Mouse (Mus musculus) lung, embryonic 15.5 days (tissue): ENCODE measurements around the gene Mccc1. TPM values are rescaled to one million over a fixed set of nuclear protein-coding genes. Genes with fewer than 3 reads are reported as not detected.

Source experiments
- ATAC-seq: fragments of 200-750 bp; cut with Nextera tagmentation; 2 replicates; pipeline ENCODE4 v1.8.0; 2017; ENCODE audit warnings: moderate number of reproducible peaks, borderline replicate concordance; ENCODE audit not compliant: low FRiP score, low TSS enrichment; ENCODE audit errors: extremely low read depth
- H3K27ac ChIP-seq: fragments of 300-500 bp; sonication (generic); 2 replicates; pipeline ENCODE4 v1.5.1; 2015; ENCODE audit warnings: moderate library complexity, mild to moderate bottlenecking, inconsistent platforms
- H3K27me3 ChIP-seq: fragments of 300-500 bp; sonication (generic); 2 replicates; pipeline ENCODE4 v1.6.1; 2015; ENCODE audit warnings: inconsistent platforms
- H3K36me3 ChIP-seq: fragments of 300-500 bp; sonication (generic); 2 replicates; pipeline ENCODE4 v1.6.1; 2015; ENCODE audit warnings: inconsistent platforms
- H3K4me1 ChIP-seq: fragments of 300-500 bp; sonication (generic); 2 replicates; pipeline ENCODE4 v1.6.1; 2015; ENCODE audit warnings: inconsistent platforms
- H3K4me2 ChIP-seq: fragments of 300-500 bp; sonication (generic); 2 replicates; pipeline ENCODE4 v1.6.1; 2015; ENCODE audit warnings: inconsistent platforms, mild to moderate bottlenecking, moderate library complexity
- H3K4me3 ChIP-seq: fragments of 300-500 bp; sonication (generic); 2 replicates; pipeline ENCODE4 v1.5.1; 2015; ENCODE audit warnings: mild to moderate bottlenecking, inconsistent platforms
- H3K9ac ChIP-seq: fragments of 300-500 bp; sonication (generic); 2 replicates; pipeline ENCODE4 v1.6.1; 2015; ENCODE audit warnings: inconsistent platforms
- H3K9me3 ChIP-seq: fragments of 300-500 bp; sonication (generic); 2 replicates; pipeline ENCODE4 v1.6.1; 2016; ENCODE audit warnings: inconsistent platforms
- WGBS: fragments of 180-500 bp; shearing (Covaris S2); methylation state at CpG from one replicate; pipeline ENCODE4 v1.1.7; 2015; 5-methylcytosine and 5-hydroxymethylcytosine counted together
- polyA plus RNA-seq: library from polyadenylated mRNA; unstranded; fragments of >200 nt; fragmentation: Nextera tagmentation; extraction: Ambion mirVana; gene quantifications from 2 replicates; pipeline ENCODE4 v1.2.1, GENCODE M21; 2015

Mccc1 gene
- polyA plus RNA-seq, 1 experiment from 2014 or later, result 36.7 TPM

GRCm38 (mm10) chr3:35963401-35963800, 37.1 kb downstream of the Mccc1 start:
- WGBS, result 90% methylated on average over 4 of the region's 4 CpGs
- Histone ChIP-seq H3K4me3 (no peak overlapping the region), H3K27ac (no peak overlapping the region), H3K4me2 (no peak overlapping the region), H3K9ac (no peak overlapping the region), H3K27me3 (no peaks in the 10 kb centered on the region), H3K4me1 (no peaks in the 10 kb centered on the region), H3K36me3 (peaks cover 12% of the 10 kb centered on the region), H3K9me3 (no peaks in the 10 kb centered on the region)
- ATAC-seq, result no peak

GRCm38 (mm10) chr3:35962967-35963366, 37.5 kb downstream of the Mccc1 start:
- Histone ChIP-seq H3K9me3 (no peaks in the 10 kb centered on the region), H3K36me3 (peaks cover 12% of the 10 kb centered on the region), H3K27me3 (no peaks in the 10 kb centered on the region), H3K4me1 (no peaks in the 10 kb centered on the region), H3K27ac (no peak overlapping the region), H3K4me2 (no peak overlapping the region), H3K9ac (no peak overlapping the region), H3K4me3 (no peak overlapping the region)
- WGBS, result 86% methylated on average over 5 of the region's 5 CpGs
- ATAC-seq, result no peak

- H3K9ac ChIP-seq, result no peak overlapping the region
- ATAC-seq, result no peak
- H3K9me3 ChIP-seq, result no peaks in the 10 kb centered on the region
- no peaks in the 10 kb centered on the region for H3K4me1 ChIP-seq
- H3K4me3 ChIP-seq, result no peak overlapping the region
- no peak overlapping the region for H3K27ac ChIP-seq
- no peaks in the 10 kb centered on the region for H3K36me3 ChIP-seq
- no peaks in the 10 kb centered on the region for H3K27me3 ChIP-seq
- 90% methylated on average over 3 of the region's 3 CpGs for WGBS
- H3K4me2 ChIP-seq, result no peak overlapping the region
Observed at GRCm38 (mm10) chr3:35957230-35957629, 43.2 kb downstream of the Mccc1 start.

- no peaks in the 10 kb centered on the region for H3K27me3 ChIP-seq
- WGBS, result 88% methylated on average over 11 of the region's 11 CpGs
- no peaks in the 10 kb centered on the region for H3K36me3 ChIP-seq
- no peak for ATAC-seq
- no peaks in the 10 kb centered on the region for H3K4me1 ChIP-seq
- H3K9ac ChIP-seq, result no peak overlapping the region
- H3K4me2 ChIP-seq, result no peak overlapping the region
- no peaks in the 10 kb centered on the region for H3K9me3 ChIP-seq
- H3K27ac ChIP-seq, result no peak overlapping the region
- no peak overlapping the region for H3K4me3 ChIP-seq
Observed at GRCm38 (mm10) chr3:35954901-35955575, 45.4 kb downstream of the Mccc1 start.

GRCm38 (mm10) chr3:35953816-35954215, 46.7 kb downstream of the Mccc1 start:
- Histone ChIP-seq H3K9me3 (no peaks in the 10 kb centered on the region), H3K4me3 (no peak overlapping the region), H3K4me1 (no peaks in the 10 kb centered on the region), H3K27ac (no peak overlapping the region), H3K27me3 (no peaks in the 10 kb centered on the region), H3K9ac (no peak overlapping the region), H3K4me2 (no peak overlapping the region), H3K36me3 (no peaks in the 10 kb centered on the region)
- ATAC-seq, result no peak
- WGBS, result 84% methylated on average over 6 of the region's 6 CpGs

- ATAC-seq, result no peak
- Histone ChIP-seq H3K4me1 (no peaks in the 10 kb centered on the region), H3K27me3 (no peaks in the 10 kb centered on the region), H3K4me3 (no peak overlapping the region), H3K9me3 (no peaks in the 10 kb centered on the region), H3K9ac (no peak overlapping the region), H3K4me2 (no peak overlapping the region), H3K27ac (no peak overlapping the region), H3K36me3 (no peaks in the 10 kb centered on the region)
- WGBS, result 50% methylated on average over 1 of the region's 1 CpGs
Observed at GRCm38 (mm10) chr3:35953184-35953583, 47.3 kb downstream of the Mccc1 start.

- Histone ChIP-seq H3K9me3 (no peaks in the 10 kb centered on the region), H3K27me3 (no peaks in the 10 kb centered on the region), H3K27ac (no peak overlapping the region), H3K4me1 (no peaks in the 10 kb centered on the region), H3K36me3 (no peaks in the 10 kb centered on the region), H3K9ac (no peak overlapping the region), H3K4me3 (no peak overlapping the region), H3K4me2 (no peak overlapping the region)
- ATAC-seq, result no peak
- 85% methylated on average over 7 of the region's 7 CpGs for WGBS
Observed at GRCm38 (mm10) chr3:35948197-35948596, 52.3 kb downstream of the Mccc1 start.

- Histone ChIP-seq H3K9ac (no peak overlapping the region), H3K27me3 (no peaks in the 10 kb centered on the region), H3K4me3 (no peak overlapping the region), H3K36me3 (no peaks in the 10 kb centered on the region), H3K4me2 (no peak overlapping the region), H3K4me1 (no peaks in the 10 kb centered on the region), H3K9me3 (no peaks in the 10 kb centered on the region), H3K27ac (no peak overlapping the region)
- no peak for ATAC-seq
- WGBS, result 71% methylated on average over 4 of the region's 4 CpGs
Observed at GRCm38 (mm10) chr3:35940520-35941135, 59.9 kb downstream of the Mccc1 start.

- no peaks in the 10 kb centered on the region for H3K9me3 ChIP-seq
- H3K27ac ChIP-seq, result no peak overlapping the region
- 44% methylated on average over 2 of the region's 2 CpGs for WGBS
- no peaks in the 10 kb centered on the region for H3K36me3 ChIP-seq
- no peak overlapping the region for H3K9ac ChIP-seq
- no peak for ATAC-seq
- no peak overlapping the region for H3K4me3 ChIP-seq
- H3K27me3 ChIP-seq, result no peaks in the 10 kb centered on the region
- no peaks in the 10 kb centered on the region for H3K4me1 ChIP-seq
- no peak overlapping the region for H3K4me2 ChIP-seq
Observed at GRCm38 (mm10) chr3:35940047-35940446, 60.4 kb downstream of the Mccc1 start.

GRCm38 (mm10) chr3:35937345-35937744, 63.1 kb downstream of the Mccc1 start, which contains the start of gene Dcun1d1:
Gene Dcun1d1, minus strand, starts transcription at chr3:35937445.
- Histone ChIP-seq H3K27ac (no peak within 1 kb of the TSS), H3K4me2 (no peak within 1 kb of the TSS), H3K9me3 (no peaks in the 10 kb centered on the region), H3K4me1 (peaks cover 9% of the 10 kb centered on the region), H3K9ac (no peak within 1 kb of the TSS), H3K4me3 (no peak within 1 kb of the TSS), H3K27me3 (no peaks in the 10 kb centered on the region), H3K36me3 (no peaks in the 10 kb centered on the region)
- 92% methylated on average over 6 of the region's 6 CpGs for WGBS
- ATAC-seq, result no peak

- ATAC-seq, result no peak
- H3K4me3 ChIP-seq, result peak overlapping the region; percentile 87
- WGBS, result 0% methylated on average over 14 of the region's 14 CpGs
- peaks cover 24% of the 10 kb centered on the region for H3K4me1 ChIP-seq
- no peaks in the 10 kb centered on the region for H3K9me3 ChIP-seq
- H3K27ac ChIP-seq, result peak overlapping the region; percentile 95
- peak overlapping the region; percentile 79 for H3K4me2 ChIP-seq
- peak overlapping the region; percentile 94 for H3K9ac ChIP-seq
- H3K36me3 ChIP-seq, result no peaks in the 10 kb centered on the region
- no peaks in the 10 kb centered on the region for H3K27me3 ChIP-seq
Observed at GRCm38 (mm10) chr3:35933405-35933777, 67.1 kb downstream of the Mccc1 start.

- WGBS, result 0% methylated on average over 33 of the region's 73 CpGs
Observed at GRCm38 (mm10) chr3:35932735-35933404, 67.6 kb downstream of the Mccc1 start.

More at GRCm38 (mm10) chr3:35932735-35933404, 67.6 kb downstream of the Mccc1 start:
- H3K9me3 ChIP-seq, result no peaks in the 10 kb centered on the region
- no peaks in the 10 kb centered on the region for H3K36me3 ChIP-seq
- peak overlapping the region; percentile 94 for H3K9ac ChIP-seq
- H3K27me3 ChIP-seq, result no peaks in the 10 kb centered on the region
- H3K4me1 ChIP-seq, result peaks cover 24% of the 10 kb centered on the region
- peak overlapping the region; percentile 79 for H3K4me2 ChIP-seq
- peak; percentile 92 for ATAC-seq
- peak overlapping the region; percentile 95 for H3K27ac ChIP-seq
- peak overlapping the region; percentile 87 for H3K4me3 ChIP-seq
